Mouse (Mus musculus) lung, postnatal 0 days (tissue): Measurements from ENCODE around the gene Aldh18a1.

ENCODE experiments used
- CTCF ChIP-seq: IDR thresholded peaks from 2 replicates; pipeline ENCODE4 v1.5.1; 2016; ENCODE audit warnings: antibody characterized with exemption, mild to moderate bottlenecking
- EP300 ChIP-seq: IDR thresholded peaks from 2 replicates; pipeline ENCODE4 v1.6.1; 2016; ENCODE audit warnings: antibody characterized with exemption, mild to moderate bottlenecking, control low read depth

GRCm38 (mm10) chr19:40544856-40545255 lies 43.4 kb downstream of the Aldh18a1 start:
- TF ChIP-seq CTCF: peak; percentile 97
- no peak for TF ChIP-seq EP300
